Mouse (Mus musculus) liver, postnatal 0 days (tissue): ENCODE data around the gene Cracr2a. TPM values are rescaled to one million over a fixed set of nuclear protein-coding genes. Genes with fewer than 3 reads are reported as not detected.

Experiments
- ATAC-seq: fragments of 200-750 bp; cut with Nextera tagmentation; 2 replicates; pipeline ENCODE4 v1.8.0; 2017; ENCODE audit warnings: mild to moderate bottlenecking, moderate library complexity
- DNase-seq: peaks from one replicate; pipeline ENCODE4 v3.0.0-alpha.2; 2016
- H3K27ac ChIP-seq: fragments of 300-500 bp; sonication (generic); 2 replicates; pipeline ENCODE4 v1.5.1; 2014; ENCODE audit warnings: antibody characterized with exemption, moderate library complexity, mild to moderate bottlenecking, low read depth
- H3K27me3 ChIP-seq: fragments of 300-500 bp; sonication (generic); 2 replicates; pipeline ENCODE4 v1.6.1; 2014; ENCODE audit warnings: low read length, control low read depth, mixed read lengths; ENCODE audit not compliant: insufficient read depth
- H3K36me3 ChIP-seq: fragments of 300-500 bp; sonication (generic); replicated peaks from 2 replicates; pipeline ENCODE4 v1.6.1; 2014; ENCODE audit warnings: mild to moderate bottlenecking, control low read depth, low read length, moderate library complexity, mixed read lengths; ENCODE audit not compliant: insufficient read depth
- H3K4me1 ChIP-seq: fragments of 300-500 bp; sonication (generic); 2 replicates; pipeline ENCODE4 v1.6.1; 2014; ENCODE audit warnings: antibody characterized with exemption, mild to moderate bottlenecking, control low read depth; ENCODE audit not compliant: insufficient read depth
- H3K4me2 ChIP-seq: fragments of 300-500 bp; sonication (generic); 2 replicates; pipeline ENCODE4 v1.6.1; 2014; ENCODE audit warnings: low read depth, mild to moderate bottlenecking, low read length, moderate library complexity, mixed read lengths
- H3K4me3 ChIP-seq: fragments of 300-500 bp; sonication (generic); 2 replicates; pipeline ENCODE4 v1.5.1; 2014; ENCODE audit warnings: low read depth, low read length
- H3K9ac ChIP-seq: fragments of 300-500 bp; sonication (generic); replicated peaks from 2 replicates; pipeline ENCODE4 v1.6.1; 2014; ENCODE audit warnings: mild to moderate bottlenecking, moderate library complexity
- H3K9me3 ChIP-seq: fragments of 300-500 bp; sonication (generic); 2 replicates; pipeline ENCODE4 v1.6.1; 2016; ENCODE audit warnings: mild to moderate bottlenecking, control low read depth, low read length, mixed read lengths
- CTCF ChIP-seq: sonication (generic); IDR thresholded peaks from 2 replicates; pipeline ENCODE4 v1.5.1; 2016; ENCODE audit warnings: antibody characterized with exemption, low read depth
- EP300 ChIP-seq: IDR thresholded peaks from 2 replicates; pipeline ENCODE4 v1.6.1; 2016; ENCODE audit warnings: antibody characterized with exemption, low read depth, mild to moderate bottlenecking
- WGBS: fragments of 180-500 bp; shearing (Covaris S2); extraction: QIAGEN DNeasy Blood & Tissue Kit; methylation state at CpG from one replicate; pipeline ENCODE4 v1.1.7; 2014; ENCODE audit not compliant: insufficient replicate concordance; 5-methylcytosine and 5-hydroxymethylcytosine counted together
- polyA plus RNA-seq: library from polyadenylated mRNA; unstranded; fragments of >200 nt; fragmentation: Nextera tagmentation; extraction: Ambion mirVana; gene quantifications from 2 replicates; pipeline ENCODE4 v1.2.1, GENCODE M21; 2015

The Cracr2a gene
- polyA plus RNA-seq, 1 experiment from 2014 or later: 0.47 TPM

GRCm38 (mm10) chr6:127611216-127611615 lies 50.1 kb downstream of the Cracr2a start:
- no peaks in the 10 kb centered on the region; the same call in 1 of the 2 replicates for H3K36me3 ChIP-seq
- ATAC-seq (no peak), DNase-seq (no peak)
- H3K27ac ChIP-seq: no peak overlapping the region
- H3K4me1 ChIP-seq: no peaks in the 10 kb centered on the region
- WGBS: 81% methylated on average over 12 of the region's 12 CpGs
- no peaks in the 10 kb centered on the region for H3K9me3 ChIP-seq
- TF ChIP-seq EP300: no peak
- TF ChIP-seq CTCF: no peak
- no peak overlapping the region for H3K9ac ChIP-seq
- no peak overlapping the region for H3K4me2 ChIP-seq
- no peaks in the 10 kb centered on the region for H3K27me3 ChIP-seq
- H3K4me3 ChIP-seq: no peak overlapping the region

- no peaks in the 10 kb centered on the region for H3K27me3 ChIP-seq
- no peaks in the 10 kb centered on the region for H3K9me3 ChIP-seq
- no peaks in the 10 kb centered on the region; the same call in 1 of the 2 replicates for H3K36me3 ChIP-seq
- DNase-seq (no peak), ATAC-seq (peak; percentile 67)
- H3K4me1 ChIP-seq: no peaks in the 10 kb centered on the region
- no peak overlapping the region for H3K27ac ChIP-seq
- no peak overlapping the region for H3K4me3 ChIP-seq
- no peak overlapping the region for H3K9ac ChIP-seq
- TF ChIP-seq CTCF (no peak), EP300 (no peak)
- 71% methylated on average over 13 of the region's 13 CpGs for WGBS
- no peak overlapping the region for H3K4me2 ChIP-seq
These were observed 53.2 kb downstream of the Cracr2a start for GRCm38 (mm10) chr6:127614083-127614984.

- 100% methylated on average over 1 of the region's 1 CpGs for WGBS
- H3K4me3 ChIP-seq: no peak overlapping the region
- TF ChIP-seq EP300 (no peak), CTCF (no peak)
- H3K9me3 ChIP-seq: no peaks in the 10 kb centered on the region
- ATAC-seq (peak; percentile 4; the same call in 1 of the 2 replicates), DNase-seq (no peak)
- H3K27me3 ChIP-seq: no peaks in the 10 kb centered on the region
- no peak overlapping the region for H3K27ac ChIP-seq
- H3K4me2 ChIP-seq: no peak overlapping the region
- H3K36me3 ChIP-seq: no peaks in the 10 kb centered on the region
- H3K9ac ChIP-seq: no peak overlapping the region
- no peaks in the 10 kb centered on the region for H3K4me1 ChIP-seq
These were observed 55.5 kb downstream of the Cracr2a start for GRCm38 (mm10) chr6:127616623-127617022.

- peak; percentile 32 for DNase-seq
- Histone ChIP-seq H3K27ac (no peak overlapping the region), H3K27me3 (no peaks in the 10 kb centered on the region), H3K9me3 (no peaks in the 10 kb centered on the region), H3K4me2 (no peak overlapping the region), H3K36me3 (no peaks in the 10 kb centered on the region), H3K4me3 (no peak overlapping the region), H3K9ac (no peak overlapping the region), H3K4me1 (no peaks in the 10 kb centered on the region)
- no peak for TF ChIP-seq EP300
- peak; percentile 65 for TF ChIP-seq CTCF
- 49% methylated on average over 10 of the region's 10 CpGs for WGBS
- ATAC-seq: no peak
These were observed 56.3 kb downstream of the Cracr2a start for GRCm38 (mm10) chr6:127617258-127618025.

GRCm38 (mm10) chr6:127618686-127619085 lies 57.5 kb downstream of the Cracr2a start:
- Histone ChIP-seq H3K4me3 (no peak overlapping the region), H3K27ac (no peak overlapping the region), H3K4me2 (no peak overlapping the region), H3K4me1 (no peaks in the 10 kb centered on the region), H3K9me3 (no peaks in the 10 kb centered on the region), H3K27me3 (no peaks in the 10 kb centered on the region), H3K36me3 (no peaks in the 10 kb centered on the region), H3K9ac (no peak overlapping the region)
- ATAC-seq (no peak), DNase-seq (no peak)
- 87% methylated on average over 4 of the region's 4 CpGs for WGBS
- TF ChIP-seq EP300: no peak
- TF ChIP-seq CTCF: no peak

GRCm38 (mm10) chr6:127625135-127625534 lies 64.0 kb downstream of the Cracr2a start:
- Histone ChIP-seq H3K9me3 (no peaks in the 10 kb centered on the region), H3K9ac (no peak overlapping the region), H3K4me3 (no peak overlapping the region), H3K27me3 (no peaks in the 10 kb centered on the region), H3K4me2 (no peak overlapping the region), H3K4me1 (no peaks in the 10 kb centered on the region), H3K36me3 (no peaks in the 10 kb centered on the region), H3K27ac (no peak overlapping the region)
- 27% methylated on average over 5 of the region's 5 CpGs for WGBS
- peak; percentile 65 for DNase-seq
- ATAC-seq: no peak
- no peak for TF ChIP-seq EP300
- TF ChIP-seq CTCF: peak; percentile 80
